In genomic region chr5:125149142-125149541, GRCm38 (mm10) we compare ENCODE assay signal across 10 mouse cellular contexts. TPM values are rescaled to one million over a fixed set of nuclear protein-coding genes. Genes with fewer than 3 reads are reported as not detected.
A peak's percentile ranks its signal among the peaks of the same experiment; 100 is the strongest.
DNase-seq lines count a peak whose midpoint lies in the region; ATAC-seq and TF ChIP-seq lines count a peak whose summit lies in the region.
"Had no signal": no experiment of that assay in that cellular context is flagged by ENCODE, and none has a peak within 500 bp of the region (broad histone marks: within the 10 kb centered on the region; RNA-seq: fewer than 3 reads in every experiment).

No protein-coding gene starts in this region.

- ATAC-seq in lung, postnatal 0 days: peak; percentile 11; the same call in 1 of the 2 replicates

- H3K9ac ChIP-seq in lung, postnatal 0 days (replicated peaks; ENCODE audit: low read depth): no peak overlapping the region

- no peak for TF ChIP-seq EP300 in lung, postnatal 0 days (IDR thresholded peaks at IDR 0.05)

- H3K4me2 ChIP-seq in lung, postnatal 0 days (replicated peaks; ENCODE audit: low read depth, low read length): no peak overlapping the region

- H3K36me3 ChIP-seq in lung, postnatal 0 days (ENCODE audit: insufficient read depth, low read length): no peaks in the 10 kb centered on the region

- 34% methylated on average over 17 of the region's 17 CpGs for WGBS in lung, postnatal 0 days

- H3K27ac ChIP-seq in lung, postnatal 0 days (ENCODE audit: low read length): peak overlapping the region; percentile 47; the same call in 1 of the 2 replicates

- H3K9me3 ChIP-seq in lung, postnatal 0 days (ENCODE audit: low read length): no peaks in the 10 kb centered on the region

- TF ChIP-seq POLR2A in brain, embryonic 14.5 days (IDR thresholded peaks at IDR 0.05; ENCODE audit: borderline replicate concordance, extremely low read depth, insufficient read depth, insufficient read length, poor library complexity, severe bottlenecking): no peak

- no peak for TF ChIP-seq CTCF in brain, embryonic 14.5 days (IDR thresholded peaks at IDR 0.05; ENCODE audit: borderline replicate concordance, extremely low read depth, insufficient read depth, insufficient read length)
- TF ChIP-seq CTCF in lung, postnatal 0 days (IDR thresholded peaks at IDR 0.05): no peak

- H3K4me1 ChIP-seq in lung, postnatal 0 days (ENCODE audit: insufficient read depth, low read depth, low read length): peaks cover 30% of the 10 kb centered on the region

- peak; percentile 71 to 72 for DNase-seq in cerebellum, postnatal 14 days
- DNase-seq in cerebellum, adult 11 months: no peak
- DNase-seq in brain, embryonic 14.5 days (ENCODE audit: low read depth): peak; percentile 81
- peak; percentile 57 for DNase-seq in heart, postnatal 25 days (ENCODE audit: low spot score)
- DNase-seq in lung, postnatal 0 days (ENCODE audit: low spot score): peak; percentile 43
- no peak for DNase-seq in urinary bladder, adult 18-20 months (ENCODE audit: low spot score in 2 of 2)
- no peak for DNase-seq in frontal cortex, postnatal 25 days (ENCODE audit: low spot score in 2 of 2)
- no peak for DNase-seq in adrenal gland, postnatal 4 days (ENCODE audit: low spot score in 2 of 2)
- DNase-seq: cerebellum, postnatal 36 days; thymus, postnatal 25 days had no signal

- H3K4me3 ChIP-seq in lung, postnatal 0 days (ENCODE audit: low read depth, low read length): no peak overlapping the region

- intact Hi-C loops in heart, postnatal 25 days (cut with DNase I): no loop called here

- no peaks in the 10 kb centered on the region for H3K27me3 ChIP-seq in lung, postnatal 0 days (replicated peaks; ENCODE audit: insufficient read depth, low read length)

RNA-seq across cellular contexts. Expression of gene Ncor2, which starts 29.9 kb away (rescaled TPM):
- 31.6 and 71.5 TPM in 2 replicates for polyA plus RNA-seq in brain, embryonic 14.5 days (2012; rRNA removed)
- 10 to 100 TPM; 67.8 to 89.5 TPM for total RNA-seq in heart, postnatal 25 days (2021)
- 20.2 and 23.9 TPM in 2 replicates for polyA plus RNA-seq in lung, postnatal 0 days (2015; fragmentation: Nextera tagmentation; extraction: Ambion mirVana)
- total RNA-seq in adrenal gland, postnatal 4 days (2021): 100 to 1,000 TPM; 240 to 243 TPM

Comparison
In these comparisons a context has a peak if more than half of its experiments do, and no peak if none do; other contexts are left out.
1. DNase-seq: peak in cerebellum, postnatal 14 days (2 of 2), brain, embryonic 14.5 days (single experiment), heart, postnatal 25 days (single experiment) and lung, postnatal 0 days (single experiment); none in cerebellum, adult 11 months (single experiment), urinary bladder, adult 18-20 months (0 of 2), frontal cortex, postnatal 25 days (0 of 2) and adrenal gland, postnatal 4 days (0 of 2).